Mouse (Mus musculus) heart, adult 18-20 months (tissue): ENCODE measurements around the gene Srf. TPM values are rescaled to one million over a fixed set of nuclear protein-coding genes. Genes with fewer than 3 reads are reported as not detected.

ENCODE experiments used
- DNase-seq, 2 experiments: peaks; one replicate each; pipeline ENCODE4 v3.0.0; 2021 to 2022; ENCODE audit warnings: mixed read lengths in 1 of 2
- microRNA-seq, 2 experiments: library from miRNA; unstranded; fragments of <30 nt; microRNA quantifications; one replicate each; pipeline ENCODE4 v1.2.0; 2022
- total RNA-seq, 2 experiments: library from RNA; stranded (reverse); gene quantifications; 2 replicates each; pipeline ENCODE4 v1.2.3; 2021

The Srf gene
- total RNA-seq, 2 experiments from 2014 or later: 88.4 to 93.6 TPM

DNA sequence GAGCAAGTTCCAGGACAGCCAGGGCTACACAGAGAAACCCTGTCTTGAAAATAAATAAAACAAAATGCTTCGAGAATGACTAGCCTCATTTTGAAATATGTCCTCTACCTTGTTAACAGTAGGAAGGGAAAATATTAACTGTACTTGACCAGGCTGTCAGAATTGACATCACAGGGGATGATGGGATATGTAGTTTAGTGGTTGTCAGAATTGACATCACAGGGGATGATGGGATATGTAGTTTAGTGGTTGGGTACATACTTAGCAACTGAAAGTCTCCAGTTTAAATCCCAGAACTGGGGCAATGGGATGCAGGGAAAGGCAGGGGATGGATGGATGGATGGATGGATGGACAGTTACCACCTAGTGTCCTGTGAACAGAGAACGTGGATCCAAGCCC lies 42.6 kb downstream of the Srf start:
- DNase-seq: no peak

GRCm38 (mm10) chr17:46511059-46511710 lies 44.8 kb downstream of the Srf start:
- DNase-seq: peak in 1 of 2 experiments; percentile 31

DNA sequence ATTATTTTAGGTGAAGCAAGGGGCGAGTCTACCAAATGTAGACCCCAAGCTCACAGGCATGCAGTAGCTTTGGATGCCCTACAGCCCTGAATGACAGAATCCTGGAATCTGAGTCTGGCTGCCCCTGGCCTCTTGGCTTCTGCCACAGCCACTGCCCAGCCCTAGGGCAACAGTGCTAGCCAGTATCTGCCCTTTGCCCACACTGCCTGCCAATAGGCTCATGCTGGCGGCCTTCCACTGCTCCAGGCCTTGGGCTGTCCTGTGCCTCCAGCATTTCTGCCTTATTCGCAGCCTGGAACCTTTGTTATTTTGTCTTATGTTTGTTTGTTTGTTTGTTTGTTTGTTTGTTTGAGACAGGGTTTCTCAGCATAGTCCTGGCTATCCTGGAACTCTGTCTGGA lies 50.4 kb downstream of the Srf start:
- peak in 1 of 2 experiments; percentile 61 for DNase-seq

DNA sequence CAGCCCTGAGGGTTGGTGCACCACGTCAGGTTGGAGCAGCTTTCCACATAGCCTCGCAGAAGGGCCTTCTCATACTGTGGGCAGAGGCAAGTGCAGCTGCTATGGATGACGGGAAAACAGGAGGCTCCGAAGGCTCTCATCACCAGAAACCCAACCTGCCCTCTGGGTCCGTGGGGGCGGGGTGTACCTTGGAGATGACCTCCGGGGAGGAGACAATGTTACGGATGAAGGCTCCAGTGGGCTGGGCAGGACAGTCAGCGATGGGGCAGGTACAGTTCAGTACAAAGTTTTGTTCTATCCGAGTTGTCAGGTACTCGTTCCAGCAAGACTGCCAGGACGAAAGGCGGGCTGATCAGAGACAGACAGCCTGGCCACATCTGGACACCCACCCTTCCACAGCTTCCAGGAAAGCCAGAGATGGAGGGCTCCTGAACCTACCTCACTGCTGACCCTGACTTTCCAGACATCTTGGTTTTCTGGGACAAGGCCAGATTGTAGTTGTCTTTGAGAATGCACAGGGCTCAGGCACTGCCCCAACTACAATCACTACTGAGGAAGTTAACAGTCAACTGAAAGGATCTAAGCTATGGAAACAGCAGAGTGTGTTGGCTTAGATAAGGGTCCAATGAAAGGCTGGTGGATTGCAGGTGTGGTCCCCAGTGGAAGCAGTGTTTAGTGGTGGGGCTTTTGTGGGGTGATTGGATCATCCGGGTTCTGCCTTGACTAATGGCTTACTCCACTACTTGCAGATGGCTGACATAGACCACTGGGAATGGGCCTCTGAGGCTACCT lies 51.9 kb downstream of the Srf start:
- DNase-seq: no peak

GRCm38 (mm10) chr17:46502775-46503174 lies 53.2 kb downstream of the Srf start:
- no peak for DNase-seq

Small RNA genes within 50 kb of the gene (microRNA-seq; reads per million reads assigned to microRNA genes)
- 0.76 to 1.1 reads per million in 2 experiments for gene Mir6976

Other genes starting within 250 kb of the Srf start
- gene Abcc10, start 227.8 kb downstream of the Srf start, total RNA-seq: 1 to 10 TPM; 3.6 to 4.2 TPM
- 10 to 100 TPM; 17.1 to 21.7 TPM for gene Zfp318, start 172.4 kb downstream of the Srf start, total RNA-seq
- gene Crip3, start 127.2 kb downstream of the Srf start, total RNA-seq: 1 to 10 TPM in 1 of 2 experiments, under 1 TPM in 1; 0.82 to 1.2 TPM
- gene Slc22a7, start 117.7 kb downstream of the Srf start, total RNA-seq: not detected
- gene Ttbk1, start 68.5 kb downstream of the Srf start, total RNA-seq: under 1 TPM; 0.20 to 0.28 TPM
- 1 to 10 TPM; 1.2 to 1.5 TPM for gene Dnph1, start 59.5 kb downstream of the Srf start, total RNA-seq
- gene Cul9, start 9.8 kb downstream of the Srf start, total RNA-seq: 10 to 100 TPM; 23.9 to 25.7 TPM
- gene Ptk7, start 73.3 kb upstream of the Srf start, total RNA-seq: 1 to 10 TPM; 2.0 to 2.5 TPM
- 10 to 100 TPM; 25.9 to 26.8 TPM for gene Klc4, start 89.8 kb upstream of the Srf start, total RNA-seq
- gene Mrpl2, start 90.1 kb upstream of the Srf start, total RNA-seq: 100 to 1,000 TPM; 136 to 141 TPM
- 10 to 100 TPM; 16.9 to 18.8 TPM for gene Cul7, start 94.2 kb upstream of the Srf start, total RNA-seq
- gene Rrp36, start 118.2 kb upstream of the Srf start, total RNA-seq: 10 to 100 TPM; 13.4 to 14.2 TPM
- gene Mea1, start 122.6 kb upstream of the Srf start, total RNA-seq: 10 to 100 TPM; 52.0 to 52.2 TPM
- gene Klhdc3, start 124.7 kb upstream of the Srf start, total RNA-seq: 10 to 100 TPM; 53.5 to 60.2 TPM
- 10 to 100 TPM; 29.0 to 30.0 TPM for gene Ppp2r5d, start 148.9 kb upstream of the Srf start, total RNA-seq
- gene Pex6, start 155.3 kb upstream of the Srf start, total RNA-seq: 10 to 100 TPM; 36.1 to 39.2 TPM
- gene Gnmt, start 173.0 kb upstream of the Srf start, total RNA-seq: 1 to 10 TPM; 3.7 to 4.1 TPM
- 10 to 100 TPM; 16.5 to 18.2 TPM for gene Cnpy3, start 196.0 kb upstream of the Srf start, total RNA-seq
- not detected for gene Ptcra, start 207.5 kb upstream of the Srf start, total RNA-seq
- 10 to 100 TPM; 24.4 to 29.4 TPM for gene 2310039H08Rik, start 216.5 kb upstream of the Srf start, total RNA-seq
- 10 to 100 TPM; 59.8 to 61.8 TPM for gene Rpl7l1, start 226.5 kb upstream of the Srf start, total RNA-seq